Mouse (Mus musculus): ENCODE measurements around the gene Htr1b.

The Htr1b gene

GRCm38 (mm10) chr9:81633437-81633973 is at the start of gene Htr1b:
Gene Htr1b (minus strand): TSS chr9:81633828.
- DNase-seq (ENCODE audit: low spot score): no peak

GRCm38 (mm10) chr9:81676716-81677115 is 43.1 kb upstream of the Htr1b start:
- DNase-seq (ENCODE audit: low spot score): no peak

DNA sequence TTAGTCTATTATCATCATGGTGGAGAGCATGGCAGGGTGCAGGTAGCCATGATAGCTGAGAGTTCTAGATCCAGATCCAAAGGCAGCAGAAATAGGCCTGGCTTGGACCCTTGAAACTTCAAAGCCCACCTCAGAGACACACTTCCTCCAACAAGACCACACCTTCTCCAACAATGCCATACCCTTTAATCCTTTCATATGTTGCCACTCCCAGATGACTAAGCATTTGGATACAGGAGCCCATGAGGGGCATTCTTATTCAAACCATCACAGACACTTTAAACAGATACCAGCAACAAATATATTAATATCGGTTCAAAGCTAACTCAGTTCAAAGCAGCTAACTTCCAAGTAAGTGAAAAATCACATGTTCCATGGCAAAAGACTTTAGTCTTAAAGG is 3.9 kb upstream of the Htr1b start:
- no peak for DNase-seq (ENCODE audit: low spot score)

DNA sequence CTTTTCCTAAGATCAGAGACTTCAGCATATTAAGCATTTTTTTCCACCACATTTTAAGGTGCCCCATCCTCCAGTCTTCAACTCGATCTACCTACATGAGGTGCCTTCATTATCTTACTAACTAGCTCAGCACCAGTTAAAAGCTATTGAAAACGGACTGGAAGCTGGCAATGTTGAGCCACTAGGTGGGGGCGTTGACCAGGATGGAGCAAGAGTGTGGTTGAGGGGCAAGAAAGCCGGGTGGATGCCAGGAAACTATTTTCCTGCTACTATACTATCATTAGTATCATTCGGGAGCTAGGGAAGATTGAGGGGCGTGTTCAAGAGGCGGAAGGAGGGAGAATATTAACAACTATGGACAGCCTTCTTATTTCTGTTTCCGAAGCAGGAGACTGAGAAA is 1.5 kb upstream of the Htr1b start:
- no peak for DNase-seq (ENCODE audit: low spot score)

GRCm38 (mm10) chr9:81634163-81634562 is 535 bp upstream of the Htr1b start:
- no peak for DNase-seq (ENCODE audit: low spot score)

DNA sequence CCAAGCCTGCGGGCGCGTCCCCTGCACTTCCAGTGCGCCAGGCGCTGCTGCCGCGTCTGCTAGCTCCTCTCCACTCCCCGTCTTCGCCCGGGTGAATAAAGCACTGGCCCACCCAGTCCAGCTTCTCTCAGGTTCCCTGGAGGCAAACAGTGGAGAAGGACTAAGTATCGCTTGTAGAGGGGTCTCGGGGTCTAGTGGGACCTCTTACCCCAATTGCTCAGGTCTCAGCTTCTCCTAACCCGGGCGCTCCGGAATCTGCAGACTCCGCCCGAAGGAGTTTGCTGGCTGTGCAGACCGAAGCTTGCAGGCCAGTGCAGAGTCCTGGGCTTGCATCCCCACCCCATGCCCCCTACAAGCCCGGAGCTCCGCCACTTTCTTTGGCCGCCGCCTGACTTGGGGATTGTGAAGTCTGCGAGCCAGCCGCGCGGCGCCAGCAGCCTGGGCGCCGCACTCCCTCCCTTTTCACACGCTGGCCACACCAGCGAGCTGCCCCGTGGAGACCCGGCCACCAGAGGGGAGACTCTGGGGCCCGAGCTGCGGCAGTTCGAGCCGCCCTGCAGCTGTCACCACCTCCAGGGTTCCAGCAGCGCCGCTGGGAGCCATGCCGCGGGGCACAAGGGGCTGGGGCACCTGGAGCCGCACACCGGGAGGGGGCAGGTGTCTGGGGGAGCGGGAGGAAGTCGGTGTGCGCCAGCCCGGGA is 742 bp downstream of the Htr1b start:
- DNase-seq (ENCODE audit: low spot score): no peak

- no peak for DNase-seq (ENCODE audit: low spot score)
These were observed 1.4 kb downstream of the Htr1b start for GRCm38 (mm10) chr9:81632191-81632735.

- no peak for DNase-seq (ENCODE audit: low spot score)
These were observed 2.0 kb downstream of the Htr1b start for GRCm38 (mm10) chr9:81631581-81632091.

DNA sequence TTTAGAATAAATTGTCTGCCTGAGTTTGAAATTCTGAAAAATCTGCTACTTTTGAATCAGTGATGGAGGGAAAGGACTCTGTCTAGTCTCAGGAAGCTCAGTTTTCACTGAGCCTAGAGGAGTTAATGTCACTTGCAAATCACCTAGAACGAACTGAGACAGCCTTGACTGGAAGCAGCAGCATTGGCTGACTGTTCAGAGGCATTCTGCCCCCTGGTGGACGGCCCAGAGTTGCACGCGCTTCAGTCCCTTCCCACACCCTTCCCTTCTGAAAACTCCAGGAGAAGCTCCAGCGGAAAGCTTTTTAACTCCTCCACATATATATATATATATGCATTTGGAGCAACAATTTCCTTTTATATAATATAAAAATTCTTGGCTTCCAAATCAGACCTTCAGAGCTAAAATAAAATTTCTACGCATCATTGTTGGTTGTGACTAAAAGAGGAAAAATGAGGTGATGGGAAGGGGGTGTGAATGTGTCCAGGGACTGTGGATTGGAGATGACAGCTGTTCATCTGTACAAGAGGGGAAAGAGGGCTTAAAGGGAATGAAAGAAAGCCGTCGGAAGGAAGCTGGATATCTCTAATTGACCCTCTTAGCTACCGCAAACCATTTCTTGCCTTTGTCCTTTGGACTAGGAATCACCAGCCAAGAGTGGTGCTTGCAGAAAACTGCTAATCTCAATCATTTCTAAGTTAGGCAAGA is 6.6 kb downstream of the Htr1b start:
- no peak for DNase-seq (ENCODE audit: low spot score)

GRCm38 (mm10) chr9:81625898-81626297 is 7.7 kb downstream of the Htr1b start:
- no peak for DNase-seq (ENCODE audit: low spot score)

- no peak for DNase-seq (ENCODE audit: low spot score)
These were observed 10.8 kb downstream of the Htr1b start for GRCm38 (mm10) chr9:81622873-81623272.

DNA sequence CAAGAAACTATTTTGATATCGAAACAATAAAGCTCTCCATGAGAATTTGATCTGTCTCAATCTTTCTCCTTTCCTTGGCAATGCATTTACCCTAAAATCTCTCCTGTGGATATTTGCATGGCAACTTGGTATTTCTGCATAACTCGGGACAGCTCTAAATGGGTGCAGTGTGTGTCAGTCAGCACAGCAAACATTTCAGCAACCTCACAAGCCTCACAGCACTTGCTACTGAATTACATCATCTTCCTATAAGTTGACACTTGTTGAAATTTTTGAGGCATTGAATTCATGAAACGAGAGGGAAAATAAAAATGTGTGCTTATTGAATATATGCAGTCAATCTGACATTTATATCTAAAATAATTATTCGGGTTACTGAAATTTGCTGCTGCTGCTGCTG is 22.6 kb downstream of the Htr1b start:
- no peak for DNase-seq (ENCODE audit: low spot score)
